Mouse (Mus musculus) cerebellum, postnatal 4 days (tissue): ENCODE measurements around the gene Ppp1r12b.
A peak's percentile ranks its signal among the peaks of the same experiment; 100 is the strongest.
"Not testable (repeated sequence)": the region's sequence is repeated elsewhere in the genome, so short reads cannot be mapped to it uniquely, and the experiment has no call there.

Source experiments
- DNase-seq, 2 experiments: peaks; one replicate each; pipeline ENCODE4 v3.0.0; 2022; ENCODE audit warnings: low spot score in 2 of 2, mixed read lengths in 1 of 2

Gene Ppp1r12b

DNA sequence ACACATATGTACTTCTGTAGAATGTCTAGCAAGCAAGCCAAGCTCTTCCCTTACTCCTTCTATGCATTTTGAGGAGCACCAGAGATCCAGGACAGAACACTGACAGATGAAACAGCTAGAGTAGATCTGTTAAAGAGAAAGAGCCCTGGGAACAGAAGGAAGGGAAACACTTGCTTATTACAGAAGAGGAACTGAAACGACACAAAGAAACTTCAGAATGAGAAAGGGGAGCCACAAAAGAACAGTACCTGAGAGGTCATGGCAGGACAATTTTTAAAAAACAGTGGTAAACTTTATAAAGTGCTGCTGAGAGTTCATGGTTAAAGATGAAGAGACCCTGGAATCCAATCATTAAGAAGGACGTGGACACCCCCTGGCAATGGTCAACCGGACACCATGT lies 105.4 kb downstream of the Ppp1r12b start:
- no peak for DNase-seq

DNA sequence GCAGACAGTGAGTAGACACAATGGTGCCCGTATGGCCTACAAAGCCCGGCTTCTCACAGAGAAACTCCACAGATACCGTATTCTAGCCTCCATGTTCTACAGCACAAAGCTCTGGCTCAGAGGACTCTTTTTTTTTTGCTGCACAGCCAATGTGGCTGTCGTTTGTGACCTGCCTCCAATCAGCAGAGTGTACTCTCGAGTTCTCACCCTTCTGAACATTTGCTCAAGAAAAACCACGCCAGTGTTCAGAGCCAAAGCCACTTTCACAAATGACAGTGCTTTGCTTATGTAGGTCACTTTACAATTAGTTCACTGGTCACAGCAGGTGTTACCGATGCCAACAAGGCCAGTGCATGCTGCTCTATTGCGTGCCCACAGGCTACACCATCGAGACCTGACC lies 107.9 kb downstream of the Ppp1r12b start:
- DNase-seq = peak in 1 of 2 experiments; percentile 8

DNA sequence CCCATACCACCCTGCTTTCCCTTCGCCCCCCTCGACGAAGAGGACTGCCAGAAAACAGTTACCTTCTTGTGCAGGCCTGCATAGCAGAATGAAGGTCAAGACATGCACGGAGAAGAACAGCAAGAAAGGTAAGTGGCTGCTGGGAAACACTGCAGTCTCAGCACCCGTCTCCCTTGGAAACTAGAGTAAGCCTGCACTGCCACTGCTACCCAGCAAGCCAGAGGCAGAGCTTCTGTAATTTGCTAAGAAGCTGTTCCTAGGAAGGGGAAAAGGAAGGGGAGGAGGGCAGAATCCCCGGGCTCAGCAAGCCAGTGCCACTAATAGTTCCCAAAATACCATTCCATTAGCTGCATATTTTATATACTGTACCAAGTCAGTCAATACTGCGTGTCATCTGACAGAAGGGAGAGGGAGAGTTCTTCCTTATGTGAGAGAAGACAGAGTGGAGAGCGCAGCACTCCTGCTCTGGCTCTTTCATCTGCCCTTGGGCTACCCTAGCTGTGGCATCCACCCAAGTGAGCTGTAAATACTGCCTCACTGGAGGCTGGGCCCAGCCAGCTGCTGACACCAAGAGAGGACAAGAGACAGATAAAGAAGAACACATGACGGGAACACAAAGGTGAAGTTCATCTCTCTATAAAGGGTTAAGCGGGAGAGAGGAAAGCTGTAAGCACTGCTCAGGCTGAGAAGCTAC lies 109.3 kb downstream of the Ppp1r12b start:
- DNase-seq = peak in 1 of 2 experiments; percentile 23

DNA sequence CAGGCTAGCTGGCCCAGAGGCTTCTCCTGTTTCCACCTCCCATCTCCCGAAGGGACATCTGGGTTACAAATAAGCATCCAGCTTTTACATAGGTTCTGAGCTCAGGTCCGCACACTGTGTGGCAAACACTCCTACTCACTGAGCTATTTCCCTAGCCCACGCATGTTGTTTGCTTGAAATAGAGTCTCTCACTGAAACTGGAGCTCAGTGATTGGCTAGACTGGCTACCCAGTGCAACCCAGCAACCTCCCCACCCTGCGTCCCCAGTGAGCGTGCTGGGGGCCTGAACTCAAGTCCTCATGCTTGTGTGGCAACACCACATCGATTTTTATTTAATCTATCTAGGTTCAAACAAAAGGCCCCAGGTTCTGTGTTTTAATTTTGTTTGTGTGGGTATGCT lies 112.4 kb downstream of the Ppp1r12b start:
- no peak for DNase-seq

DNA sequence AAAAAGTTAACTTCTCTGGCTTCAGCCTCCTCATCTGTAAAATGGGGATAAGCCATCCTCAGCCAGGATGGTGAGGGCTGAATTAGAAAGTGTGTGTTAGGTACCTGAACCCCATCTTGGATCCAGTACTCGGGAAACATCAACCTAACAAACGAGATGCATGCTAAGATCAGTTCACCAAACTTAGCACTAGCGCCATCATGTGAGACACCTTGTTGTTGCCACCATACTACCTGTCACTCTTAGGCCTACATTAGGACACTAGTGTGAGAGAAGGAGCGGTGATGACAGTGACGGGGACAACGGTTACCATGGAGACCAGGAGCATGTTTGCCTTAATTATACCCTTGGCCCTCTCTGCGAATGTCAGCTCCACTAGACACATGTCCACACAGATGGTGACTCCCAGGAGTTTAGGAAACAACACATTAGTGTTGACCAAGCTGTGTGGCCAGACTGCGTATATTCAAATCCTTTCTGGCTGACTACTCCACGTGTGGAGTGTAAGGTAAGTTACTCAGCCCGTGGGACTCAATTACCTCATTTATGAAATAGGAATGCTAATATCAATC lies 118.7 kb downstream of the Ppp1r12b start:
- no peak for DNase-seq

DNA sequence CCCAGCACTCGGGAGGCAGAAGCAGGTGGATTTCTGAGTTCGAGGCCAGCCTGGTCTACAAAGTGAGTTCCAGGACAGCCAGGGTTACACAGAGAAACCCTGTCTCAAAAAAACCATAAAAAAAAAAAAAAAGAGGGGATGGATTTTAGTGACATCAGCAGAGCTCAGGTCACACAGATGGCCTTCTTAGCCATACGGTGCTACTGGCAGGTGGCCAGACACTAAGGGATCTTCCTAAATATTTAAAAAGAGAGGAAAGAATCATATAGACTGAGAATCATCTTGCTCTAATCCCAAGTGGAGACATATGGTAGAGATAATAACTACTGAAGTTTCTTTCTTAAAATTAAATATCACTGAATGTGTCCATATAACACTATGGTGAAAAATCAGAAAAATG lies 124.9 kb downstream of the Ppp1r12b start:
- not testable (repeated sequence) for DNase-seq

DNA sequence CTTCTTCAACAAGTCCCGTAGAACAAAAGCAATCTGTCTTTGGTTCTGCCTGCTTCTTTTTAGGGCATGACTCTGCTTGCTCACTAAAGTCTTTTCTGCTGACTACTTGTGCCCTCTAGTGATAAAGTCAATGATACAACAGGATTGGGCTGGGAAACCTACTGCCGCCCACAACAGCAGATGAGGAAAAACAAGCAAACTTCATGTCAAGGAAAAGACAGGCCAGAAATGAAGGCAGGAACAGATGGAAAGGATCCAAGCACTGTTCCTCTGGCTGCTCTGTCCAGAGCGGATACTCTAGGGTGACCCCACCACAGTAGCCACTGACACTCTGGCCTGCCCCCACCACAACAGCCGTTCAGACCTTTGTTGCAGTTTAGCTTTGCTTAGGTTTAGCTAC lies 126.1 kb downstream of the Ppp1r12b start:
- DNase-seq = no peak

DNA sequence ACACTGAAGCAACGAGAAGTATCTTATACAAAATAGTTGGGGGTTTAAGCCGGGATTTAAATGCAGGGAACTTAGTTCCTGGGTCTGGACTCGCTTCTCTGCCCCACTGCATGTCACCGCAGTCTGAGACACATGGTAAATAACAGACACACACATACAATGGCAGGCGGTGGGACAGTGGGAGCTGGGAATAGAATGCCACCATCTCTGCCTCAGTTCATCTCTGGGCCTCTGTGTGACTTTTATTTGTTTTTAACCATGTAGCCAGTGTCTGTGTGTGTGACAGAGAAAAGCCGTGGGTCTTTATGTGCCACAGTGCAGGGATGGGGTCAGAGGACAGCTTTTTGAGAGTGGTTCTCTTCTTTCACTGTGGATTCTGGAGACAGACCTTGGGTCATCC lies 130.8 kb downstream of the Ppp1r12b start:
- DNase-seq = no peak

DNA sequence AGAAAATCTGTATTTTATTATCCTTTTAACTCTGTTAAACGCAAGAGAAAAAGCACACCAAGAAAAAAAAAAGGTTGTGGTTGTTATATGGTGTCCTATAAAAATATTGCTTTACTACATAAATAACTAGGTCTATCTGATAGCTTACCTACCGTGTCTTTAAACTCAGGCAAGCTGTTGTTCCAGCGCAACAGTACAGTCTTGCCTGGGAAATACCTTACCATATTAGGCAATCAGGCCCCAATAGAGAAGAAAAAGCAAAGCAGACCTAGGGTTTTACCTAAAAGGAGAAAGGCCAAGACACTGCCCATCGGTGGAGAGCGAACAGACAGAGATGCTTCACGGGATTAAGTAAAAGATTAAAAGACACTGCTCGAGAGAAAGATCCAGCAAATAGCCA lies 131.9 kb downstream of the Ppp1r12b start:
- no peak for DNase-seq

DNA sequence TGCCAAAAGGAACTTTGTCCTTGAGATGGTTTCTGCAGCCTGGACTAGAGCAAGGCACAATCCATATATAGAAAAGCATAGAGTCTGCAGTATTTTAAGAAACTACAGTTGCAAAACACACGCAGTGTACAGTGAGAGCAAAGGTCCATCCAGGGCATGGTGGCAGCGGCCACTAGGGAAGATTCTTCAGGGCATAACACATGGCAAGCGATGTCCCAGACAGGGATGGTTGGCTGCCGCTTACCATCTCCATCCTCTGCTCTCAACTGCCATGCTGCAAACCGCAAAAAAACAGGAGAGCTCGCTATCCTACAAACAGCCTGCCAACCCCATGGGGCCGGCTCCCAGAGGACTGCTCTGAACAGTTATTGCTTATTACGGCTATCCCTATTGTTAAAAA lies 132.4 kb downstream of the Ppp1r12b start:
- no peak for DNase-seq

DNA sequence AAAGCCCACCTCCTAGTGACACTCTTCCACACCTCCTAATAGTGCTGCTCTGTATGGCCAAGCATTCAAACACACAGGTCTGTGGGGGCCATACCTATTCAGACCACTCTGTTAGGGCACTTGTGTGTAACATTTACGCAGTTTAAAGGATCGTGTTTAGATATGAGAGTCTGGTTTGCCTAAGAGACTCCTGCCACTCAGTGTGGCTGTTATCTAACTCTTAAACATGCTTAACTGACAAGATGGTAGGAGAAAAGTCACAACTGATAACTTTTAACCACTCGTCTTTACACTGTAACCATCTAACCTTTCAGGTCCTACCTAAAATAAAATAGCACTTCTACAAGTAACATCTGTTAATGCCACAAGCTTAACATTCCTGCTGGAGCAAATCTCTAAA lies 134.9 kb downstream of the Ppp1r12b start:
- DNase-seq = no peak

DNA sequence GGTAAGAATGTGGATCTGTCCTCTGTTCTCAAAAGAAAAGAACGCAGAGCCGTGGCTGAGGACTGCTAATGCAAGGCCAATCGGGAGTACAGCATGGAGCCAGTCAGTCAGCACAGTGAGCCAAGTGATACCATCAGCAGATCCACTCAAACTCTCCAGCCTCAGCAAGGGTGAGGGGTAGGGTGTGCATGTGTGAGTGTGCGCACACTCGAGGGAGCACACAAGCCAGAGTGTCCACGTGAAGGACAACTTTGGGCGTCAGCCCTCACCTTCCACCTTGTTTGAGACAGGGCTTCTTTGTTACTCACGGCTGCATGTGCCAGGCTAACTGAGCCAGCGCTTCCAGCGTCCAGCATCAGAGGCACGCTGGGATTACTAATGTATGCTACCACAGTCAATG lies 136.5 kb downstream of the Ppp1r12b start:
- DNase-seq = no peak

DNA sequence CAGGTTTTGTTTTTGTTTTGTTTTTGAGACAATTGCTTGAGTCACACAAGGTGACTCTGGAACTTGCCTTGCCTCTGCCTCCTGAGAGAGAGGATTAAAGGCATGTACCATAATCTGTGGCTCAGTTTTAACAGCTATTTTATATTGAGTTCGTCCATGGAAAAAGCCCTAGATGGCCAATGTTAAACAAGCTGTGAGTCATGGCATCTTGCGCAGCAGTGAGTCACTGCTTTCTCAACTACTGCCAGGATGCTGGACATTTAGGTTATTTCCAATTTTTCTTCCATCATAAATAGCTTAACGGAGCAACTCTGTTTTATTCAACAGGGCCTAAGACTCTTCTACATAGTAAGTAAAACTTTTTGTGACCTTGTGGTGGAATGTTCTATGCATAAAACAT lies 137.0 kb downstream of the Ppp1r12b start:
- DNase-seq = no peak

DNA sequence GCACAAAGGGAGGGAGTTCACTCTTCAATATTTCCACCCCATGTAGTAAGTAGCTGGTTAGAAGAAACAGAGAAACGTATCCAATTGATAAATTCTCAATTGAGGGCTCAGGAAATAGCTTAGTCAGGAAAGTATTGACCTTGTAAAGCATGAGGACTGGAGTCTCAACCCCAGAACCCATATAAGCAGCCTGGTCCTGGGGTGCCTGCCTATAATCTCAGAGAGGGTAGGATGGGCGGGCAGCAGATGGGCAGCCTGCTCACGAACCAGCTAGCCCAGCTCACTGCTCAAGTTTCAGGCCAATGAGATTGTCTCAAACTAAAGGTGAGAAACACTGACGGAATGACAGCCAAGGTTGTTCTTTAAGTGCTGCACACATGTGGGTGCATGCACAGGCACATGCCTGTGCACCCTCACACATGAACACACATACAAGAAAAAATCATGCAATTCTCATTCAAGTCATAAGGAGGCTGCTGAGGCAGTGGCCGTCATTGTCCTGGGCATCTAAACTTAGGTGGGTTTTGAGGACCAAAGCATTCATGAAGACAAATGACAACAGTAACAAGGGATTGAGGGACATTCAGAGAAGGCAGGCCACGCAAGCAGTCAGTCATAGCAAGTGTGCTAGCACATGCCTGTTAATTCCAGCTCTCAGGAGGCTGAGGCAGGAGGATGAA lies 137.7 kb downstream of the Ppp1r12b start:
- DNase-seq = no peak

DNA sequence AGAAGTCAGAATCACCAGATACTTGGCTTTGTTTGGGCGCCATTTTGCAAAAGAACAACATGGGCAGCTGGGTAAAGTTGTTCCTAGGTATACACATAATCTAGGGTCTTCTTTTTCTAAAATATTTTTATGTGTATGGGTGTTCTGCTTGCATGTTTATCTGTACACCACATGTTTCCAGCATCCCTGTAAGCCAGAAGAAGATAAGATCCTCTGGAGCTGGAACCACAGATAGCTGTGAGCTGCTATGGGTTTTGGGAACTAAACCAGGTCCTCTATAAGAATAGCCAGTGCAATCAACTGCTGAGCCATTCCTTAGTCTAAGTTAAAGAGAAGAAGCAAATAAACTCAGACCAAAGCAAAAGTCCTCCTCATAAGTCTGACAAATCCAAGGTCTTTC lies 138.6 kb downstream of the Ppp1r12b start:
- no peak for DNase-seq

DNA sequence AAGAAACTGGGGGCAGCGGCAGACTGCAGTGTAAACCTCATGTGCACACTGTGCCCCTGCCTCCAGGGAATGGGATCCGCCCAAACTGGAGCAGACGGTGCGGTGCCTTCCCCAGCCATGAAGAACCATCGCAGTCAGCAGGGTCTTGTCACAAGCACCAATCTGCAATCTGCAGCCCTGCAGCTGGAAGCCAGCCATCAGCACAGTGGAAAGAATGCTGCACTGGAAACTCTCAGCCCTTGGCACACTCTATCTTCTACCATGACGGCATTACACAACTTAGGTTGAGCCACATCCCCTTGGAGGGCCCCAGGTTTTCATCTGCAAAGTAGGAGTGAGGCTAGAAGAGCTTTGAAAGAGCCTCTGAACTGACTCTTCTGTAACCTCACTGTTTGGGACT lies 139.1 kb downstream of the Ppp1r12b start:
- peak in 1 of 2 experiments; percentile 46 for DNase-seq

DNA sequence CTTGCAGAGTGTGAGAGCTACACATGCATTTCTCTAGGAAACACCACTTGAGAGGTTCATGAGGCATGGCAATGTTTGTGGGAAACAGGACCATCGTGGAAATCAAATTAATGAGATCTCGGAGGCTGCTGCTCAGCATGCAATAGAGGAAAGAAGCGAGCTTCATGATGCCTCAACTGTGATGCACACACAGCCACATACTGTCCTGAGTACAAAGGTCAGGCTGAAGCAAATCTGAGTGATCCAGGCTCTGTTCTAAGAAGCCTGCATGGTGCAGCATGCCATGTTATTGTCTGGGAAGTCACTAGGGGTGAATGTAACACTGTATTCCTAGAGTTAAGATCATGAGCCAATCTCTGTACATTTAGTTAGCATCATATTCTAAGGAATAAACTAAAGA lies 140.0 kb downstream of the Ppp1r12b start:
- DNase-seq = no peak

DNA sequence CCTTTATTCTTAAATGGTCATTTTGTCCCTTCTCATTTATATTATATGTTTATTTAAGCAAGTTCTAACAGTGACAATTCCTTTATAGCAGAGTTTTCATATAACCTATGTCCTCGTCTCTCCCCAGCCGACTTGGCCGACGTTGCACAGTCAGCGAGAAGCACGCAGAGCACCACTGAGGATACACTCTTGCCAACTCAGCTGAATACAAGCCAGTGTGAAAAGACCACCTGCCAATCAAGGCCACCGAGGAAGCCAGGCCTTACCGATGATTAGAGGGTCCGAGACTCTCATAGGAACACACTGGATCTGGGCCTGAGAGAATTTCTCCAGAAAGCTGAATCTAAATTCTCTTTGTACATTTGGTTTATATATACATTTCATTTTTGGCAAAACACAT lies 150.3 kb downstream of the Ppp1r12b start:
- DNase-seq = peak in 1 of 2 experiments; percentile 21

DNA sequence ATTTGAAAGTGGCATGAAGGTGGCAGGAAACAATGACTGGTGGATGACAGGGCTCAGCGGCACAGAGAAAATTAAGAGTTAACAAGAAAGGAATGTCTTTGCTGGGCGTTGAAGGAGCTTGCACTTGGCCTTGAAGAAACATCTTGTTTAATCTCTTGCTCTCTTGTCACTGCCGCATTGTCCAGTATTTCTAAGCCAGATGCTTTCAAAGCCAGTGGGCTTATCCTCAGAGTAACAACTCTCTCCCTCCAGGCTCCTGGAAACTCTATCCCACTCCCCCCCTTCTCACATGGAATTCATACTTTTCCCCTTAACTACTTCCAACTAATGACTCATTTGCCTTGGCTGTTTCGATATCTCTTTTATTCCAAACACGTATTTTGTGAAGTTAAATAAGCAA lies 151.4 kb downstream of the Ppp1r12b start:
- DNase-seq = no peak

DNA sequence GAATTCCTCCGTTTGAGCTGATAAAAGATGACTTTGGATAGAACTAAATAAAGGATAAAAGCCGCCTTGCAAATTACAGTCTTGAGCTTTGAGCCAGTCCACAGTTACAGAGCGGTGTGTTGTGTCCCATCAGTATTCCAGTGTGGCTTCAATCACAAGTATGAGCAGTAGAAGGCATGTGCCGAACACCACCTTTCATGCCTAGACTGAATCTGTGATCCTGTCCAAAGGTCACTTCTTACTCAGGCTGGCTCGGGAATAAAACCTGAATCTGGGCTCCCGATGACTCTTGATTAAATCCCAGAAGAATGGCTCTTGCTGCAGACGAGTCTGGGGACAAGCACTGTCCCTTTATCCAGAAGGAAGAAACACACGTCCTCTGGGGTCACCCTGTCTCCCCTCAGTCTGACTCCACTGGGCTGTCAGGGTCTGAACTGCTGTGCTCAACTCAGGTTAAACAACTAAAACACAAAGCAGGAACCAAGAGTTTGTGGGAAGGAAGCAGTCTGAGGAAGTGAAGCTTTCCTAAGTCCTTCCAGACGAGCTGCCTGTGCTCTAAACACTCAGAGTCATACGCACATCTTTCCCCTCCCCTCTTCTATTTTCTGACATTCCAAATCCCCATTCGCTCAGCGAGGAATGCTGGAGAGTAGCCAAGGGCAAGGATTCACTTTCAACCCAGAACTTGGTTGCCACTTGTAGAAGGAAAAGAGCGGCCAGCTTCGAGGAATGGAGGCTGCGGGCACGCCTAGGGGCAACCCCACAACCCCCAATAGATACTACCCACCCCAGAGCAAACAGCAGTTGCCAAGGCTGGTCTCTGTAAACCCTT lies 152.2 kb downstream of the Ppp1r12b start:
- peak in 1 of 2 experiments; percentile 17 for DNase-seq

DNA sequence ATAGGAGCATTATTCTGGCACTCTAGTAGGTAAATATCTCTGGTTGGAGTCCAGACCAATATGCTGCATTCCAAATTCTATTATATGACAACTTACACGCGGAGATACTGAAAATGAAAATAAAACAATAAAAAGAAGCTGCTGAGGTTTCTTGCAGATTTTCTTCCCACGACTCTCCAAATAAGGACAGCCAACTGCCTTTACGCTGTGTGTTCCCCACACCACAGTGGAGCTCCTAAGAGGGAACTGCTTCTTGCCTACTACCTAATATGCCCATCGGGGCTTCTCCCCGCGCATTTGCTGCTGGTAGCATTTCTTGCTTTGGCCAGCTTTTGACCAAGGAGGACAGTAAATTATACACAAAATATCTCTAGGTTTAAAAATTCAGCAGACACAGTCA lies 154.0 kb downstream of the Ppp1r12b start:
- DNase-seq = no peak

DNA sequence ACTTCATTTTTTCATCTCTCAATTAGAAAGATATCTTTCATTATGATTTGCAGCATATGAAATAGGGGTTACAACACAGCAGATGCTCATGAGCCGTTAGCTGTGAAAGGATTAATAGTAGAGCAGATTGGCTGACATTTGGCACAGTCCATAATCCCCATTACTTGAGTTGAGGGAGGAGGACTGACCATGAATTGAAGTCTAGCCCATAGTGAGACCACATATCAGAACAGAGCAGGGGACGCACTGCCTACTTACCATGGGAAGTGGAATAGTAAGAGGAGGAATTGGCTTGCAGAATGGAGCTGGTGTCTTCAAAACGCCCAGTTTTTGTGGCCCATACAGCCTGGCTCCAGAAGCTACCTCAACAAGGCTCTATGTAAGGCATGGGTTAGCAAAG lies 159.2 kb downstream of the Ppp1r12b start:
- DNase-seq = no peak
